Mouse (Mus musculus) thymus, adult 2 months (tissue): ENCODE data around the gene Gorasp2.

Source experiments
- CTCF ChIP-seq: fragments of 200-500 bp; IDR thresholded peaks from 2 replicates; pipeline ENCODE4 v1.5.1; 2012; ENCODE audit warnings: mild to moderate bottlenecking, control low read depth, low read length, moderate library complexity, borderline replicate concordance; ENCODE audit not compliant: control insufficient read depth, poor library complexity, insufficient read depth; ENCODE audit errors: extremely low read depth
- POLR2A ChIP-seq: fragments of 200-500 bp; IDR thresholded peaks from 2 replicates; pipeline ENCODE4 v1.6.1; 2012; ENCODE audit warnings: mild to moderate bottlenecking, low read length, control low read depth, moderate library complexity; ENCODE audit not compliant: control insufficient read depth, poor library complexity, insufficient read depth; ENCODE audit errors: extremely low read depth

DNA sequence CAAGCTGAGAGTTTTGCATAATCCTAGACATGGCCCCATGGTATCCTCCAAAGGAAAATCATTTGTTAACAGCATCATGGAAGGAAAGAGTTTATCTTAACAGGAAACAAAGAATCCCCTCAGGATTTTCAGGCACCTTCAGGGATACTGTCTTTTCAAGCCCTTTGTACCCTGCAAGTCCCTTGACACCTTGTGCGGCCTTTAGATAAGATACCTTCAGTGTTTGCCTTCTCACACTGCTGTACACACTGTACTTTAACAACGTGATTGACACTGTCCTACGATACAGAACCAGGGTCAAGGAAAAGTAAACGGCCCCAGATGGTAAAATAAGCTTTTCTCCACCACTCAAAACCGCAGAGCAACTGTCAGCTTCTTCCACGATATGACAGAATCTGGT lies 9.6 kb upstream of the Gorasp2 start:
- TF ChIP-seq POLR2A (no peak), CTCF (no peak)
